Mouse (Mus musculus) testis, postnatal 14 days (tissue): ENCODE results near the gene Dlg1.
A peak's percentile ranks its signal among the peaks of the same experiment; 100 is the strongest.

ENCODE experiments used
- DNase-seq: peaks from one replicate; pipeline ENCODE4 v3.0.0; 2021; ENCODE audit warnings: low spot score

Dlg1 gene

DNA sequence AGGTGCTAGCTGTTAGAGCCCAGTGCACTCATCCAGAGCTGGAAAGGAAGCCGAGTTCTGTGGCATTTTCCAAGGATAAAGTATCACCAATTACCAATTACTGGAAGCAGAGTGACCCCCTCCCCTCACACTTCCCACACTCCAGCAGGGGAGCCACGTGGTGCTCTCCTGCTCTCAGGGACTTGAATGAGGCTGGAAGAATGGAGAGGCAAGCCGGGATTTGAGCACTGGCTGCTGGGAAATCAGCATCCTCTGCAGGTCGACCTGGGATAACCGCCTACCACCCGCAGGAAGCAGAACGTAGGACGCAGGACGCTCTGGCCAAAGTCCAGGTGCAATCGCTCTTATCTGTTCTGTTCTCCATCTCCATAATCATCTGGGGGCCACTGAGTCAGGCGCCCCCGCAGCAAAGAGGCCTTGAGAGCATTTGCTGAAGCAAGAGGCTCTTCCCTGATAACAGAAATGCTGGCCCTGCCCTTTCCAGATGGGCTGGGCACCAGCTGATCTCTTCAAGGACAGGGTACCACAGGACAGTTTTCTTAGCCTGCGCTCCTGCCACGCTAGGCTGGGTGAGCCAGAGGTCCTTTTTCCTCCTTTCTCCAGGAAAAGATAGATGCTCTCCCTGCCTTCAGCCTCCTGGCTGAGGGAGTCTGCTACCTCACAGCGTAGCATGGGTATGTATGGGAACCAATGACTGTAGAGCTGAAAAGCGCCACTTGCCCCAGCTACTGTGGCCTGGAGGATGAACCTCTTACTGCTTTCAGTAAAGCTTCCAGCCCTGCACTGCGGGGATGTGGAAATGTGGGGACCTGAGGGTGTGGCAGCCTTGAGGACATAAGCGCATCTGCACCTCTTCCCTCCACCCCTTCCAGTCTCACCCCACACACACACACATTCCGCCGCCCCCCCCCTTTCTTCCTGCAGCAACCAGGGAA is 242.9 kb downstream of the Dlg1 start:
- no peak for DNase-seq

- no peak for DNase-seq
Observed at GRCm38 (mm10) chr16:31906896-31907295, 243.7 kb downstream of the Dlg1 start.

- DNase-seq, result no peak
Observed at GRCm38 (mm10) chr16:31908959-31909358, 245.7 kb downstream of the Dlg1 start.

- DNase-seq, result no peak
Observed at GRCm38 (mm10) chr16:31910281-31910847, 247.1 kb downstream of the Dlg1 start.

- DNase-seq, result no peak
Observed at GRCm38 (mm10) chr16:31917776-31918175, 254.5 kb downstream of the Dlg1 start.

- DNase-seq, result peak; percentile 61
Observed at GRCm38 (mm10) chr16:31918248-31918724, 255.0 kb downstream of the Dlg1 start.

DNA sequence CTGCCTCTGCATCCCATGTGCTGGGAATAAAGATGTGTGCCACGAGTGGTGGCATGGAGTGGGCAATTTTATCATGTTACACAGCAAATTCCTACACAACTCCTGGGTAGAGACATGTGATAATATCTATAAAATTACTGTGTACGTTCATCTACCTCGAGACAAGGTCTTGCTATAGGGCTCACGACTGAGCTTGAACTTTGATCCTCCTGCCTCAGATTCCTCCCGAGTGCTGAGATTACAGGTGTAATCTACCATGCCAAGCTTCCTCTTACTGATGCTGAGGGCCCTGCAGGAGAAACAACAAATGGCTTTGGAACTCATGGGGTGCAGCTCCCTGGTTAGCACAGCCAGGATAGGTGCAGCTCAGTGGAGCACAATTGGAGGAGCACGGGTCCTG is 261.1 kb downstream of the Dlg1 start:
- no peak for DNase-seq
